Mouse (Mus musculus) cerebellum, adult 2 months (tissue): ENCODE measurements at regions not wholly inside any gene's neighbourhood (a gene's known extent, or its start where the extent isn't known, plus 50 kb on each side); places are given as distances from the start of the nearest gene placed in this dataset.

Experiments used
- CTCF ChIP-seq: fragments of 200-500 bp; IDR thresholded peaks from 2 replicates; pipeline ENCODE4 v1.5.1; 2011; ENCODE audit warnings: low read depth, mild to moderate bottlenecking, control low read depth, low read length, moderate library complexity, borderline replicate concordance; ENCODE audit not compliant: insufficient read depth
- POLR2A ChIP-seq: fragments of 200-500 bp; IDR thresholded peaks from 2 replicates; pipeline ENCODE4 v1.6.1; 2011; ENCODE audit warnings: low read length, control low read depth, borderline replicate concordance; ENCODE audit not compliant: insufficient read depth

- TF ChIP-seq CTCF: no peak
- TF ChIP-seq POLR2A: no peak
These were observed 173.0 kb downstream of the Syk start for GRCm38 (mm10) chr13:52756005-52756404.
